Mouse (Mus musculus) left cerebral cortex, postnatal 25 days (tissue): ENCODE results near the gene Prph2. TPM values are rescaled to one million over a fixed set of nuclear protein-coding genes. Genes with fewer than 3 reads are reported as not detected.

ENCODE experiments used
- DNase-seq, 2 experiments: peaks; one replicate each; pipeline ENCODE4 v3.0.0; 2022; ENCODE audit warnings: low spot score in 2 of 2, mixed read lengths in 1 of 2
- intact Hi-C: fragments of 180-260 bp; cut with DNase I; formaldehyde crosslinking; loops from one replicate; pipeline ENCODE4 v1.15.1; 2025
- total RNA-seq, 2 experiments: library from RNA; stranded (reverse); gene quantifications; 2 replicates each; pipeline ENCODE4 v1.2.3; 2021

Prph2 gene
- total RNA-seq, 2 experiments from 2014 or later = not detected

DNA sequence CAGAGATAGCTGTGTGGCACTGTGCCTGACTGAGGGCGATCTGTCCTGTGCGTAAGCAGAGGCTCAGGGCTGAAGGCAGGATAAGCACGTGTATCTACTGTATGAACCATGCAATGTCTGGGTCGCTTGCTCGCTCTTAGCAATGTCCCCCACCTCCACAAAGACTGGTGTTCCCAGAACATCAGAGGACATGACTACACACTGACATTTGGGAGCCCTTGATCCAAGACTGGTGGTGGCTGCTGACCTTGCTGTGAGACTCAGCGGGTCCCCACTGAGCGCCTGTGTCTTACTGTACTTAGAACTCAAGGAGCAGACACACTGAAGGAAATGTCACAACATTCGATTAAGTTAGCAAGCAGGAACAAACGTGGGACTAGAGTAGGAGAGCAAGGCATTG lies 36.0 kb downstream of the Prph2 start:
- no peak for DNase-seq
- intact Hi-C loops = no loop called here

DNA sequence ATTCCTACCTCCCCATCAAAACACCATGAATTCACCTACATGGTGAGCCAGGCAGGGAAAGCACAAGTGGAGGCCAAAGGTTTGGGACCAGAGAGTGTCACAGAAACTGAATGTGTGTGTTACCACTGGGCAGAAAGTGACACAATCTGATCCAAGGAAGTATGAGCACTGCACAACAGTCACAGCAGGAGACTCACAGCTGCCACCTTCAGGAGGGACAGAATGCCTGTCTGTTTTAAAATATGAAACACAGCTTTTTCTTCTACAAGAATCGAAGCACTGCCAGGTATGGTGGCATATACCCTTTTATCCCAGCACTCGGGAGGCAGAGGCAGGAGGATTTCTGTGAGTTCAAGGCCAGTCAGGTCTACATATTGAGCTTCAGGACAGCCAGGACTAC lies 47.8 kb downstream of the Prph2 start:
- DNase-seq = peak in 1 of 2 experiments; percentile 11
- intact Hi-C loops = no loop called here

DNA sequence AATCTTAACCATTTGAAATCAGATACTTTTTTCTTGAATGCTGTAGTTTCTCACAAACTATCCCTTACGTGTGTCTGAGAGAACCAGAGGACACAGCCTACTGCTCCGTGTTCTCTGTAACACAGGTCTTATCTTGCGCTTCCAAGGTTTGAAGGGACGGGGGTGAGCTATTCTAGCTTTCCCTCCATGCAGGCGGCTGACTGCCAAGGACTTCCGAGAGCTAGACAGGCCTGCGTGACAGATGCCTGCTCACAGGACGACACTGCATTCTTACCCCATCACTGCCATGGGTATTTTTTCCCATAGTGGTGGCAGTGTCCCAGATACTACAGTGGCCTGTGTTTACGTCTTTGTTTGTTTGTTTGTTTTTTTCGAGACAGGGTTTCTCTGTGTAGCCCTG lies 50.0 kb downstream of the Prph2 start:
- DNase-seq = no peak
- intact Hi-C loops = no loop called here

DNA sequence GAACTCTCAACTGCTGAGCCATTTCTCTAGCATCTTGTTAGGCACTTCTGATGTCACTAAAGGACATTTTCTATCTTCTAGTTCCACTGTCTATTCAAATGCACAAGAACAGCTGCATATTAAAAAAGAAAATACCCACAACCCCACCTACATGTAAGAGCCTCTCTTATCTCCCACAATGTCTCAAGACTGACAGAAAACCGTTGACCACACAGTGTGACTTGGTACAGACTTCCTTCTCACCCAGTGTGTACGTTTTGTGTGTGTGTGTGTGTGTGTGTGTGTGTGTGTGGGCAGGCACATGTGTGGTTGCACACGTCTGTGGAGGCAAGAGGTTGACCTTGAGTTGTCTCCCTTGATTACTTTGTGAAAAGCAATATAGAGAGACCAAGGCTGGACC lies 51.9 kb downstream of the Prph2 start:
- intact Hi-C loops = no loop called here
- DNase-seq = no peak

DNA sequence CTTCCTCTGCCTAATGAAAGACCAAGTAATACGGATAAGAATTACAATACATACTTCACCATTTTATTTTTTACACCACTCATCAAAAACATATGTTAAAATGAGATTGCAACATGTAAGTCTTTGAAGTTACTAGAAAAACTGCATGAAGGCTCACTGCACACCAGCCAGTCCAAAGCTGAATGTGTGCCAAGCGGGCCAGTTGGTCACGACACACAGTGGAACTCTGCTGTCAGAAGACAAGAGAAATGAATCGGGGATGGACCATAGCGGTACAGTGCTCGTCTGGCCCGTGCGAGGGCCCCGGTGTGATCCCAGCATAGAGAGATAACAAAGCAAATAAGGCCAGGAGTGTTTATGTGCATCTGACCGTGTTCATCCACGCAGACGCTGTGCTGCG lies 52.9 kb downstream of the Prph2 start:
- no peak for DNase-seq
- intact Hi-C loops = no loop called here

DNA sequence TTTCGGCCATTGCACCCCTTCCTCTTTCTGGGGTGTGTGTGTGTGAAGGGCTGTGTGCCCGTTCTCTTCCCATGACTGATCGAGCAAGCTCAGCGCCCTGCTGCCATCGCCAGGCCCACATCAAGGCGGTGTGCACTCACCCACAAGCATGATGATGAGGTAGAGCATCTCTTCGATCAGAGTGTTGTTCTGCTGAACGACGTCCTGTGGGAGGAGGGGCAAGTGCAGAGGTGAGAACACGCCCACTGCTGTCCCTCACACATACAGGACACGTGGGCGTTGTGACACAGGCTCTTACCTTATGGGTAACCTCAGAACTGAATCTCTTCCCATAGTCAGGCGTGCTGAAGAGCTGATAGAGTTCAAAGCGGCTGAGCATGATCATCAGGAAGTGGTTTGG lies 56.6 kb downstream of the Prph2 start:
- intact Hi-C loops = no loop called here
- DNase-seq = no peak

DNA sequence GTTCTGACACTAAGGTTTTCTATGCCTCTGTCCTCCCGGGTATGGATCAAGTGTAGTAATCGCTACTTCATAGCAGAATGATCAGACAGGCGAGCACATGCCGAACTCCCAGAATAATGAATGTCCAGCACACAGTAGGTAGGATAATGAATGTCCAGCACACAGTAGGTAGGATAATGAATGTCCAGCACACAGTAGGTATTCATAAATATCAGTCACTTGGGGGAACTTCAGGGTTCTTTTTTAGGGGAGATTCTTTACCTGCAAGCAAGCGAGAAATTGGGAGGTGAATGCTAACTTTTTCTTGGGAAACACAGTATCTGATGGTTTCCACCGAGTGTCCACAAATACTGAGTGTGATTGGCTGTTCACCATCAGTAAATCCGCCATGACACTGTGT lies 62.3 kb downstream of the Prph2 start:
- intact Hi-C loops = no loop called here

More for the DNA sequence above, 62.3 kb downstream of the Prph2 start:
- no peak for DNase-seq

Other genes with a start within 250 kb of the Prph2 start
- gene Rrp36, start 236.1 kb upstream of the Prph2 start, total RNA-seq = 10 to 100 TPM; 17.1 to 18.2 TPM
- gene Mea1, start 231.7 kb upstream of the Prph2 start, total RNA-seq = 100 to 1,000 TPM; 117 to 123 TPM
- 100 to 1,000 TPM; 211 to 226 TPM for gene Klhdc3, start 229.5 kb upstream of the Prph2 start, total RNA-seq
- 10 to 100 TPM; 81.2 to 91.0 TPM for gene Ppp2r5d, start 205.3 kb upstream of the Prph2 start, total RNA-seq
- 10 to 100 TPM; 48.1 to 49.1 TPM for gene Pex6, start 199.0 kb upstream of the Prph2 start, total RNA-seq
- under 1 TPM; 0.48 to 0.57 TPM for gene Gnmt, start 181.3 kb upstream of the Prph2 start, total RNA-seq
- 10 to 100 TPM; 65.5 to 66.0 TPM for gene Cnpy3, start 158.2 kb upstream of the Prph2 start, total RNA-seq
- gene Ptcra, start 146.7 kb upstream of the Prph2 start, total RNA-seq = not detected
- 10 to 100 TPM in 1 of 2 experiments, 1 to 10 TPM in 1; 5.7 to 10.8 TPM for gene 2310039H08Rik, start 137.8 kb upstream of the Prph2 start, total RNA-seq
- gene Rpl7l1, start 127.8 kb upstream of the Prph2 start, total RNA-seq = 10 to 100 TPM; 45.7 to 51.9 TPM
- gene Bicral, start 52.0 kb upstream of the Prph2 start, total RNA-seq = 10 to 100 TPM; 41.6 to 49.7 TPM
- gene Tbcc, start 19.8 kb upstream of the Prph2 start, total RNA-seq = 10 to 100 TPM; 32.4 to 36.7 TPM
- 10 to 100 TPM; 50.6 to 57.0 TPM for gene Ubr2, start 100.1 kb downstream of the Prph2 start, total RNA-seq